Mouse (Mus musculus) megakaryocyte, embryonic 14.5 days (primary cell): ENCODE measurements at regions not wholly inside any gene's neighbourhood (a gene's known extent, or its start where the extent isn't known, plus 50 kb on each side); places are given as distances from the start of the nearest gene placed in this dataset.

Source experiments
- FLI1 ChIP-seq: IDR thresholded peaks from 2 replicates; pipeline ENCODE4 v1.6.1; 2012; ENCODE audit warnings: low read length, inconsistent platforms, mixed read lengths
- GATA1 ChIP-seq: IDR thresholded peaks from 3 replicates; pipeline ENCODE4 v1.6.1; 2012; ENCODE audit warnings: mixed read lengths, low read length, inconsistent platforms, borderline replicate concordance

DNA sequence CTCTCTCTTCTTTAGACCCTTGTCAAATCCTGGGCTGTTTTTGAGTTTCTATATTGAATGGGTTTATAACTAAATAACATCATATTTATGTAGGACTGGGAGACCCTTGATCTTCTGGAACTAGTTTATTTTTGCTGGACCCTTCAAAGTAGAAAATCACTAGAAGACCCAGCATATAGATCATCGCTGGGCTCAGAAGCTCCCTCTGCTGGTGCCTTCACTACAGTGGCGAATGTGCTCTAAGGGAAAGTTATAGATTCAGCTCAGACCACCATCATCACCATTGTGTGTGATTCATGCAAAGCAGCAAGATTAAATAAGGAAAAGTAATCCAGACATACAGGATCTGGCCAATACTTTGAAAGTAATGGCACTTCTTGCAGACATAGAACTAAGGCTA lies 335.4 kb upstream of the Rag2 start:
- no peak for TF ChIP-seq GATA1
- TF ChIP-seq FLI1: no peak
